In genomic region chr12:64689642-64690041, GRCm38 (mm10) we compare ENCODE assay signal across 22 mouse cellular contexts.
"Had no signal": no experiment of that assay in that cellular context is flagged by ENCODE, and none has a peak within 500 bp of the region (broad histone marks: within the 10 kb centered on the region; RNA-seq: fewer than 3 reads in every experiment).

No protein-coding gene starts in this region.

- ATAC-seq: hindbrain, embryonic 16.5 days; inflammation-experienced regulatory T-cells, adult 6 months; intestine, embryonic 15.5 days; intestine, postnatal 0 days; liver, embryonic 12.5 days had no signal

- H3K4me1 ChIP-seq: heart, embryonic 12.5 days; intestine, embryonic 15.5 days; liver, embryonic 12.5 days had no signal

- H3K4me3 ChIP-seq: heart, embryonic 10.5 days; heart, embryonic 12.5 days; hindbrain, embryonic 10.5 days; hindbrain, embryonic 12.5 days; intestine, embryonic 15.5 days; layer of hippocampus, adult 2 months; limb, embryonic 13.5 days; limb, embryonic 15.5 days; liver, embryonic 12.5 days had no signal

- DNase-seq: gastrocnemius, postnatal 14 days; heart, adult 18-20 months; heart, postnatal 10 days; heart, postnatal 4 days; kidney, adult 18-20 months; kidney, adult 8-10 months; kidney, postnatal 10 days; kidney, postnatal 25 days; kidney, postnatal 4 days; left cerebral cortex, postnatal 4 days had no signal

- H3K36me3 ChIP-seq: heart, embryonic 10.5 days; heart, embryonic 12.5 days; hindbrain, embryonic 10.5 days; hindbrain, embryonic 12.5 days; intestine, embryonic 15.5 days; limb, embryonic 13.5 days; limb, embryonic 15.5 days; liver, embryonic 12.5 days had no signal

- H3K27me3 ChIP-seq: heart, embryonic 12.5 days; hindbrain, embryonic 12.5 days; intestine, embryonic 15.5 days; limb, embryonic 13.5 days; limb, embryonic 15.5 days; liver, embryonic 12.5 days had no signal

- H3K9me3 ChIP-seq: heart, embryonic 10.5 days; heart, embryonic 12.5 days; hindbrain, embryonic 10.5 days; hindbrain, embryonic 12.5 days; intestine, embryonic 15.5 days; limb, embryonic 13.5 days; limb, embryonic 15.5 days; liver, embryonic 12.5 days had no signal
